Mouse (Mus musculus) MEL (cell line): ENCODE measurements around the gene Lmod2. TPM values are rescaled to one million over a fixed set of nuclear protein-coding genes. Genes with fewer than 3 reads are reported as not detected.

Experiments
- DNase-seq: peaks from one replicate; pipeline ENCODE4 v3.0.0; 2011; ENCODE audit warnings: low read depth, low spot score
- H3K27ac ChIP-seq: 2 replicates; pipeline ENCODE4 v1.5.1; 2012; ENCODE audit warnings: low read depth, mild to moderate bottlenecking, control low read depth, low read length, moderate library complexity; ENCODE audit not compliant: control insufficient read depth
- H3K27me3 ChIP-seq, 2 experiments: fragments of 150-350 bp in 1 of 2; sonication (generic) in 1 of 2; 2 replicates each; pipeline ENCODE4 v1.6.1; 2012; ENCODE audit warnings: low read length in 2 of 2, mild to moderate bottlenecking in 2 of 2, improper control_type of control experiment in 1 of 2, moderate library complexity in 1 of 2; ENCODE audit not compliant: insufficient read depth in 2 of 2, control insufficient read depth in 1 of 2
- H3K36me3 ChIP-seq, 2 experiments: 2 replicates each; pipeline ENCODE4 v1.6.1; 2012 to 2014; ENCODE audit warnings: low read length in 2 of 2, improper control_type of control experiment in 1 of 2, inconsistent platforms in 1 of 2, mild to moderate bottlenecking in 1 of 2; ENCODE audit not compliant: insufficient read depth in 2 of 2, control insufficient read depth in 1 of 2
- H3K4me1 ChIP-seq, 2 experiments: fragments of 150-350 bp in 1 of 2; sonication (generic) in 1 of 2; 2 replicates each; pipeline ENCODE4 v1.6.1; 2012; ENCODE audit warnings: low read length in 2 of 2, improper control_type of control experiment in 1 of 2, mild to moderate bottlenecking in 1 of 2; ENCODE audit not compliant: insufficient read depth in 2 of 2, control insufficient read depth in 1 of 2
- H3K4me3 ChIP-seq, 2 experiments: fragments of 150-350 bp in 1 of 2; sonication (generic) in 1 of 2; 2 replicates each; pipeline ENCODE4 v1.5.1; 2012; ENCODE audit warnings: low read depth in 2 of 2, low read length in 2 of 2, mild to moderate bottlenecking in 2 of 2, moderate library complexity in 2 of 2, control low read depth in 1 of 2, improper control_type of control experiment in 1 of 2; ENCODE audit not compliant: control insufficient read depth in 1 of 2, insufficient read depth in 1 of 2
- H3K79me2 ChIP-seq: 2 replicates; pipeline ENCODE4 v1.6.1; 2012; ENCODE audit warnings: mild to moderate bottlenecking, low read length, moderate library complexity; ENCODE audit not compliant: control insufficient read depth, poor library complexity, insufficient read depth
- H3K9ac ChIP-seq: 2 replicates; pipeline ENCODE4 v1.6.1; 2012; ENCODE audit warnings: low read depth, mild to moderate bottlenecking, control low read depth, low read length, moderate library complexity; ENCODE audit not compliant: control insufficient read depth, poor library complexity, severe bottlenecking
- H3K9me3 ChIP-seq: fragments of 150-350 bp; sonication (generic); replicated peaks from 2 replicates; pipeline ENCODE4 v1.6.1; 2012; ENCODE audit warnings: mild to moderate bottlenecking, low read length, improper control_type of control experiment, moderate library complexity; ENCODE audit not compliant: insufficient read depth
- CHD1 ChIP-seq: IDR thresholded peaks from 2 replicates; pipeline ENCODE4 v1.6.1; 2012; ENCODE audit warnings: low read depth, mild to moderate bottlenecking, inconsistent platforms, low read length, improper control_type of control experiment
- CTCF ChIP-seq, 3 experiments: IDR thresholded peaks in 2 of 3; conservative IDR thresholded peaks in 1 of 3; 2 replicates each; pipeline ENCODE4 v1.5.1; 2011 to 2012; ENCODE audit warnings: low read length in 3 of 3, low read depth in 2 of 3, mild to moderate bottlenecking in 2 of 3, improper control_type of control experiment in 1 of 3, inconsistent platforms in 1 of 3, mixed read lengths in 1 of 3, moderate library complexity in 1 of 3; ENCODE audit not compliant: control insufficient read depth in 1 of 3, insufficient read depth in 1 of 3, poor library complexity in 1 of 3, severe bottlenecking in 1 of 3
- E2F4 ChIP-seq: IDR thresholded peaks from 2 replicates; pipeline ENCODE4 v1.6.1; 2011; ENCODE audit warnings: low read depth, low read length, improper control_type of control experiment, borderline replicate concordance
- ETS1 ChIP-seq: IDR thresholded peaks from 2 replicates; pipeline ENCODE4 v1.6.1; 2012; ENCODE audit warnings: low read depth, mild to moderate bottlenecking, inconsistent platforms, low read length, improper control_type of control experiment, moderate library complexity
- KAT2A ChIP-seq: conservative IDR thresholded peaks from 2 replicates; pipeline ENCODE4 v1.6.1; 2012; ENCODE audit warnings: low read depth, low read length, improper control_type of control experiment, inconsistent platforms
- MAFK ChIP-seq: IDR thresholded peaks from 2 replicates; pipeline ENCODE4 v1.6.1; 2011; ENCODE audit warnings: low read depth, mild to moderate bottlenecking, low read length, improper control_type of control experiment, borderline replicate concordance
- MAZ ChIP-seq: IDR thresholded peaks from 2 replicates; pipeline ENCODE4 v1.6.1; 2012; ENCODE audit warnings: low read depth, mild to moderate bottlenecking, inconsistent platforms, low read length, improper control_type of control experiment
- NELFE ChIP-seq: IDR thresholded peaks from 2 replicates; pipeline ENCODE4 v1.6.1; 2011; ENCODE audit warnings: low read depth, low read length, improper control_type of control experiment
- NRF1 ChIP-seq: IDR thresholded peaks from 2 replicates; pipeline ENCODE4 v1.6.1; 2014; ENCODE audit warnings: low read depth, mild to moderate bottlenecking, inconsistent platforms, low read length, improper control_type of control experiment, moderate library complexity; ENCODE audit not compliant: poor library complexity, insufficient read depth, severe bottlenecking
- POLR2A ChIP-seq, 2 experiments: IDR thresholded peaks; 2 replicates each; pipeline ENCODE4 v1.6.1; 2011 to 2012; ENCODE audit warnings: low read length in 2 of 2, mild to moderate bottlenecking in 2 of 2, control low read depth in 1 of 2, improper control_type of control experiment in 1 of 2, low read depth in 1 of 2, moderate library complexity in 1 of 2; ENCODE audit not compliant: control insufficient read depth in 1 of 2, insufficient read depth in 1 of 2, poor library complexity in 1 of 2
- POLR2AphosphoS2 ChIP-seq: IDR thresholded peaks from 2 replicates; pipeline ENCODE4 v1.6.1; 2011; ENCODE audit warnings: low read length, improper control_type of control experiment
- RCOR1 ChIP-seq: IDR thresholded peaks from 2 replicates; pipeline ENCODE4 v1.6.1; 2012; ENCODE audit warnings: low read depth, mild to moderate bottlenecking, inconsistent platforms, low read length, improper control_type of control experiment
- TAL1 ChIP-seq: IDR thresholded peaks from 2 replicates; pipeline ENCODE4 v1.6.1; 2012; ENCODE audit warnings: mild to moderate bottlenecking, inconsistent platforms, low read length, moderate library complexity, mixed read lengths
- TBP ChIP-seq: IDR thresholded peaks from 2 replicates; pipeline ENCODE4 v1.8.0; 2011; ENCODE audit warnings: low read depth, low read length, improper control_type of control experiment
- UBTF ChIP-seq: IDR thresholded peaks from 2 replicates; pipeline ENCODE4 v1.6.1; 2012; ENCODE audit warnings: low read depth, mild to moderate bottlenecking, inconsistent platforms, low read length, improper control_type of control experiment, moderate library complexity, borderline replicate concordance; ENCODE audit not compliant: insufficient read depth
- ZC3H11A ChIP-seq: IDR thresholded peaks from 2 replicates; pipeline ENCODE4 v1.6.1; 2012; ENCODE audit warnings: low read depth, mild to moderate bottlenecking, inconsistent platforms, low read length, improper control_type of control experiment
- ZKSCAN1 ChIP-seq: IDR thresholded peaks from 2 replicates; pipeline ENCODE4 v1.6.1; 2012; ENCODE audit warnings: low read depth, mild to moderate bottlenecking, inconsistent platforms, low read length, improper control_type of control experiment, moderate library complexity
- polyA plus RNA-seq, 2 experiments: library from polyadenylated mRNA; stranded (reverse) in 1 of 2; unstranded in 1 of 2; fragments of >175 nt in 1 of 2; fragments of >200 nt in 1 of 2; gene quantifications; 2 replicates each; pipeline versions ENCODE4 v1.2.1 to v1.2.4; 2012; ENCODE audit warnings: low replicate concordance in 2 of 2, low read depth in 1 of 2; ENCODE audit not compliant: insufficient read length in 2 of 2, insufficient read depth in 1 of 2, missing spikeins in 1 of 2
- total RNA-seq: library from RNA; depleted of rRNA; stranded (reverse); fragments of 300-350 nt; gene quantifications from 2 replicates; pipeline ENCODE4 v1.2.3, GENCODE M21; 2012

Lmod2 gene
- total and polyA plus RNA-seq, 3 experiments = not detected

GRCm38 (mm10) chr6:24600134-24600533, 2.6 kb downstream of the Lmod2 start:
- TF ChIP-seq POLR2A (IDR thresholded peaks at IDR 0.05; ENCODE audit: control insufficient read depth in 1 of 2, insufficient read depth in 1 of 2, low read depth in 1 of 2, low read length in 2 of 2, poor library complexity in 1 of 2) = no peak
- TF ChIP-seq UBTF = no peak
- no peak for TF ChIP-seq ZKSCAN1
- no peak for TF ChIP-seq MAFK
- no peak for TF ChIP-seq NRF1
- no peak overlapping the region for H3K4me3 ChIP-seq
- no peak overlapping the region for H3K27ac ChIP-seq
- H3K9ac ChIP-seq = no peak overlapping the region
- H3K9me3 ChIP-seq = no peaks in the 10 kb centered on the region
- no peaks in the 10 kb centered on the region; a peak in 1 of 4 replicates for H3K4me1 ChIP-seq
- H3K79me2 ChIP-seq = no peaks in the 10 kb centered on the region
- H3K27me3 ChIP-seq = no peaks in the 10 kb centered on the region; a peak in 2 of 4 replicates
- H3K36me3 ChIP-seq = no peaks in the 10 kb centered on the region
- DNase-seq = no peak

GRCm38 (mm10) chr6:24600726-24601125, 3.2 kb downstream of the Lmod2 start:
- no peak for DNase-seq
- no peaks in the 10 kb centered on the region; a peak in 2 of 4 replicates for H3K27me3 ChIP-seq
- H3K79me2 ChIP-seq = no peaks in the 10 kb centered on the region
- H3K27ac ChIP-seq = no peak overlapping the region
- H3K36me3 ChIP-seq = no peaks in the 10 kb centered on the region
- no peaks in the 10 kb centered on the region for H3K9me3 ChIP-seq
- H3K9ac ChIP-seq = no peak overlapping the region
- H3K4me3 ChIP-seq = no peak overlapping the region
- no peaks in the 10 kb centered on the region; a peak in 1 of 4 replicates for H3K4me1 ChIP-seq
- TF ChIP-seq MAFK (no peak), TBP (no peak), ETS1 (no peak), POLR2A (IDR thresholded peaks at IDR 0.05; ENCODE audit: control insufficient read depth in 1 of 2, insufficient read depth in 1 of 2, low read depth in 1 of 2, low read length in 2 of 2, poor library complexity in 1 of 2) (no peak), POLR2AphosphoS2 (no peak), RCOR1 (no peak), KAT2A (no peak), MAZ (no peak), NELFE (no peak), E2F4 (no peak), ZC3H11A (no peak), CTCF (IDR thresholded peaks at IDR 0.05 in 2 of 3, conservative IDR thresholded peaks at IDR 0.05 in 1 of 3; ENCODE audit: control insufficient read depth in 1 of 3, insufficient read depth in 1 of 3, low read depth in 2 of 3, low read length in 3 of 3, poor library complexity in 1 of 3, severe bottlenecking in 1 of 3) (no peak), ZKSCAN1 (no peak), UBTF (no peak), CHD1 (no peak), NRF1 (no peak), TAL1 (no peak)
- TF ChIP-seq, all 39 proteins: peak for 0
